Mouse (Mus musculus): ENCODE data around the gene Itpr1. TPM values are rescaled to one million over a fixed set of nuclear protein-coding genes. Genes with fewer than 3 reads are reported as not detected.

Gene Itpr1
- total RNA-seq, 4 experiments from 2014 or later: 444 to 572 (median 514) TPM

GRCm38 (mm10) chr6:108510101-108510500 lies 297.2 kb downstream of the Itpr1 start:
- no peak for DNase-seq (ENCODE audit: low spot score in 2 of 2)

GRCm38 (mm10) chr6:108512097-108512496 lies 299.2 kb downstream of the Itpr1 start:
- no peak for DNase-seq (ENCODE audit: low spot score in 2 of 2)

GRCm38 (mm10) chr6:108512994-108513393 lies 300.1 kb downstream of the Itpr1 start:
- no peak for DNase-seq (ENCODE audit: low spot score in 2 of 2)

- no peak for DNase-seq (ENCODE audit: low spot score in 2 of 2)
These were observed 303.4 kb downstream of the Itpr1 start for GRCm38 (mm10) chr6:108516248-108516647.

GRCm38 (mm10) chr6:108517241-108517981 lies 304.5 kb downstream of the Itpr1 start:
- DNase-seq (ENCODE audit: low spot score in 2 of 2): no peak

GRCm38 (mm10) chr6:108517986-108518385 lies 305.1 kb downstream of the Itpr1 start:
- no peak for DNase-seq (ENCODE audit: low spot score in 2 of 2)

GRCm38 (mm10) chr6:108518552-108518951 lies 305.7 kb downstream of the Itpr1 start:
- DNase-seq (ENCODE audit: low spot score in 2 of 2): no peak

- DNase-seq (ENCODE audit: low spot score in 2 of 2): no peak
These were observed 306.4 kb downstream of the Itpr1 start for GRCm38 (mm10) chr6:108519327-108519726.

- no peak for DNase-seq (ENCODE audit: low spot score in 2 of 2)
These were observed 311.2 kb downstream of the Itpr1 start for GRCm38 (mm10) chr6:108523956-108524616.

GRCm38 (mm10) chr6:108524617-108525010 lies 311.7 kb downstream of the Itpr1 start:
- DNase-seq (ENCODE audit: low spot score in 2 of 2): no peak

- DNase-seq (ENCODE audit: low spot score in 2 of 2): no peak
These were observed 314.7 kb downstream of the Itpr1 start for GRCm38 (mm10) chr6:108527560-108527959.

- no peak for DNase-seq (ENCODE audit: low spot score in 2 of 2)
These were observed 315.1 kb downstream of the Itpr1 start for GRCm38 (mm10) chr6:108527993-108528392.

GRCm38 (mm10) chr6:108529150-108529549 lies 316.3 kb downstream of the Itpr1 start:
- no peak for DNase-seq (ENCODE audit: low spot score in 2 of 2)

GRCm38 (mm10) chr6:108530781-108531323 lies 318.0 kb downstream of the Itpr1 start:
- DNase-seq (ENCODE audit: low spot score in 2 of 2): no peak

- no peak for DNase-seq (ENCODE audit: low spot score in 2 of 2)
These were observed 318.7 kb downstream of the Itpr1 start for GRCm38 (mm10) chr6:108531324-108532311.

GRCm38 (mm10) chr6:108532486-108533179 lies 319.7 kb downstream of the Itpr1 start:
- DNase-seq (ENCODE audit: low spot score in 2 of 2): no peak

GRCm38 (mm10) chr6:108534139-108534538 lies 321.2 kb downstream of the Itpr1 start:
- DNase-seq (ENCODE audit: low spot score in 2 of 2): no peak

GRCm38 (mm10) chr6:108534596-108534995 lies 321.7 kb downstream of the Itpr1 start:
- DNase-seq (ENCODE audit: low spot score in 2 of 2): no peak

- DNase-seq (ENCODE audit: low spot score in 2 of 2): no peak
These were observed 322.4 kb downstream of the Itpr1 start for GRCm38 (mm10) chr6:108535309-108535708.

- no peak for DNase-seq (ENCODE audit: low spot score in 2 of 2)
These were observed 323.8 kb downstream of the Itpr1 start for GRCm38 (mm10) chr6:108536546-108537317.

All from left cerebral cortex, adult 8-10 months (tissue).